Mouse (Mus musculus) forebrain, postnatal 0 days (tissue): ENCODE measurements around the gene Syde2. TPM values are rescaled to one million over a fixed set of nuclear protein-coding genes. Genes with fewer than 3 reads are reported as not detected.

Experiments used
- ATAC-seq: fragments of 200-750 bp; cut with Nextera tagmentation; 2 replicates; pipeline ENCODE4 v1.8.0; 2017; ENCODE audit warnings: mild to moderate bottlenecking, moderate library complexity
- DNase-seq: peaks from one replicate; pipeline ENCODE4 v3.0.0-alpha.2; 2015
- H3K27ac ChIP-seq: fragments of 300-500 bp; sonication (generic); 2 replicates; pipeline ENCODE4 v1.5.1; 2014; ENCODE audit warnings: low read depth, mild to moderate bottlenecking, antibody characterized with exemption, low read length, moderate library complexity, mixed read lengths
- H3K27me3 ChIP-seq: fragments of 300-500 bp; sonication (generic); 2 replicates; pipeline ENCODE4 v1.6.1; 2014; ENCODE audit warnings: mild to moderate bottlenecking, low read length, mixed read lengths; ENCODE audit not compliant: insufficient read depth
- H3K36me3 ChIP-seq: fragments of 300-500 bp; sonication (generic); 2 replicates; pipeline ENCODE4 v1.6.1; 2014; ENCODE audit warnings: mild to moderate bottlenecking, moderate library complexity; ENCODE audit not compliant: insufficient read depth
- H3K4me1 ChIP-seq: fragments of 300-500 bp; sonication (generic); 2 replicates; pipeline ENCODE4 v1.6.1; 2014; ENCODE audit warnings: antibody characterized with exemption; ENCODE audit not compliant: insufficient read depth
- H3K4me2 ChIP-seq: fragments of 300-500 bp; sonication (generic); 2 replicates; pipeline ENCODE4 v1.6.1; 2014; ENCODE audit warnings: low read depth, mild to moderate bottlenecking, moderate library complexity
- H3K4me3 ChIP-seq: fragments of 300-500 bp; sonication (generic); 2 replicates; pipeline ENCODE4 v1.5.1; 2014; ENCODE audit warnings: low read depth, low read length, mixed read lengths
- H3K9ac ChIP-seq: fragments of 300-500 bp; sonication (generic); 2 replicates; pipeline ENCODE4 v1.6.1; 2014; ENCODE audit warnings: mild to moderate bottlenecking
- H3K9me3 ChIP-seq: fragments of 300-500 bp; sonication (generic); 2 replicates; pipeline ENCODE4 v1.6.1; 2016; ENCODE audit warnings: low read length
- CTCF ChIP-seq: sonication (generic); IDR thresholded peaks from 2 replicates; pipeline ENCODE4 v1.5.1; 2016; ENCODE audit warnings: antibody characterized with exemption, control low read depth, low read depth
- WGBS: fragments of 180-500 bp; shearing (Covaris S2); extraction: QIAGEN DNeasy Blood & Tissue Kit; methylation state at CpG from one replicate; pipeline ENCODE4 v1.1.7; 2014; 5-methylcytosine and 5-hydroxymethylcytosine counted together
- polyA plus RNA-seq: library from polyadenylated mRNA; unstranded; fragments of >200 nt; fragmentation: Nextera tagmentation; extraction: Ambion mirVana; gene quantifications from 2 replicates; pipeline ENCODE4 v1.2.1, GENCODE M21; 2015
- total RNA-seq: library from RNA; depleted of rRNA; stranded (reverse); fragments of >200 nt; gene quantifications from 2 replicates; pipeline ENCODE4 v1.2.3, GENCODE M21; 2014; rRNA removed

Gene Syde2
- total and polyA plus RNA-seq, 2 experiments from 2014 or later: 0.34 to 5.1 TPM

- no peak for ATAC-seq
- H3K27me3 ChIP-seq: no peaks in the 10 kb centered on the region
- H3K4me1 ChIP-seq: no peaks in the 10 kb centered on the region
- no peak for TF ChIP-seq CTCF
- no peak overlapping the region for H3K4me2 ChIP-seq
- no peak overlapping the region for H3K27ac ChIP-seq
- no peaks in the 10 kb centered on the region for H3K9me3 ChIP-seq
- DNase-seq: no peak
- H3K9ac ChIP-seq: no peak overlapping the region
- 85% methylated on average over 7 of the region's 7 CpGs for WGBS
- no peak overlapping the region for H3K4me3 ChIP-seq
- no peaks in the 10 kb centered on the region for H3K36me3 ChIP-seq
Observed at GRCm38 (mm10) chr3:146057131-146057530, 69.5 kb downstream of the Syde2 start.

- no peaks in the 10 kb centered on the region for H3K9me3 ChIP-seq
- H3K27ac ChIP-seq: no peak overlapping the region
- ATAC-seq: 0 out of 2 replicates have a peak, but pooled peaks have one; percentile 47
- no peak overlapping the region for H3K9ac ChIP-seq
- no peak overlapping the region for H3K4me3 ChIP-seq
- no peaks in the 10 kb centered on the region for H3K27me3 ChIP-seq
- H3K4me2 ChIP-seq: no peak overlapping the region
- no peaks in the 10 kb centered on the region for H3K36me3 ChIP-seq
- peak; percentile 64 for TF ChIP-seq CTCF
- DNase-seq: peak; percentile 40
- WGBS: 11% methylated on average over 4 of the region's 4 CpGs
- H3K4me1 ChIP-seq: no peaks in the 10 kb centered on the region
Observed at GRCm38 (mm10) chr3:146058263-146058662, 70.6 kb downstream of the Syde2 start.

GRCm38 (mm10) chr3:146059356-146059926 is 71.8 kb downstream of the Syde2 start:
- H3K27me3 ChIP-seq: no peaks in the 10 kb centered on the region
- no peak for ATAC-seq
- no peak for DNase-seq
- no peak overlapping the region for H3K4me3 ChIP-seq
- H3K27ac ChIP-seq: no peak overlapping the region
- no peaks in the 10 kb centered on the region for H3K4me1 ChIP-seq
- no peak overlapping the region for H3K9ac ChIP-seq
- no peak overlapping the region for H3K4me2 ChIP-seq
- H3K36me3 ChIP-seq: no peaks in the 10 kb centered on the region
- TF ChIP-seq CTCF: no peak
- no peaks in the 10 kb centered on the region for H3K9me3 ChIP-seq
- WGBS: 82% methylated on average over 15 of the region's 15 CpGs

- H3K27me3 ChIP-seq: no peaks in the 10 kb centered on the region
- ATAC-seq (no peak), DNase-seq (no peak)
- H3K4me1 ChIP-seq: no peaks in the 10 kb centered on the region
- H3K9me3 ChIP-seq: no peaks in the 10 kb centered on the region
- no peak overlapping the region for H3K9ac ChIP-seq
- no peaks in the 10 kb centered on the region for H3K36me3 ChIP-seq
- WGBS: 89% methylated on average over 11 of the region's 11 CpGs
- no peak overlapping the region for H3K27ac ChIP-seq
- no peak for TF ChIP-seq CTCF
- H3K4me3 ChIP-seq: no peak overlapping the region
- H3K4me2 ChIP-seq: no peak overlapping the region
Observed at GRCm38 (mm10) chr3:146063146-146063545, 75.5 kb downstream of the Syde2 start.

GRCm38 (mm10) chr3:146069276-146069675 is 81.6 kb downstream of the Syde2 start:
- TF ChIP-seq CTCF: no peak
- Histone ChIP-seq H3K27ac (no peak overlapping the region), H3K36me3 (no peaks in the 10 kb centered on the region), H3K27me3 (no peaks in the 10 kb centered on the region), H3K4me1 (no peaks in the 10 kb centered on the region), H3K9ac (no peak overlapping the region), H3K9me3 (no peaks in the 10 kb centered on the region), H3K4me3 (no peak overlapping the region), H3K4me2 (no peak overlapping the region)
- DNase-seq: no peak
- 54% methylated on average over 4 of the region's 4 CpGs for WGBS
- no peak for ATAC-seq

Other genes starting within 250 kb of the Syde2 start
- 112 and 147 TPM in 2 replicates for gene Ddah1, start 229.2 kb upstream of the Syde2 start, total RNA-seq
- 168 and 206 TPM in 2 replicates for gene Ddah1, start 229.2 kb upstream of the Syde2 start, polyA plus RNA-seq
- gene Bcl10, start 65.1 kb upstream of the Syde2 start, total RNA-seq: 30.5 and 33.2 TPM in 2 replicates
- 34.4 and 38.1 TPM in 2 replicates for gene Bcl10, start 65.1 kb upstream of the Syde2 start, polyA plus RNA-seq
- 57.5 and 71.2 TPM in 2 replicates for gene 2410004B18Rik, start 49.9 kb upstream of the Syde2 start, total RNA-seq
- 96.4 and 97.3 TPM in 2 replicates for gene 2410004B18Rik, start 49.9 kb upstream of the Syde2 start, polyA plus RNA-seq
- gene Wdr63, start 120.3 kb downstream of the Syde2 start, total RNA-seq: 0.69 and 2.1 TPM in 2 replicates
- 1.2 and 1.7 TPM in 2 replicates for gene Wdr63, start 120.3 kb downstream of the Syde2 start, polyA plus RNA-seq
- gene Mcoln3, start 129.6 kb downstream of the Syde2 start, total RNA-seq: 0.62 and 2.5 TPM in 2 replicates
- gene Mcoln3, start 129.6 kb downstream of the Syde2 start, polyA plus RNA-seq: 0.20 and 0.30 TPM in 2 replicates
- gene Mcoln2, start 162.0 kb downstream of the Syde2 start, total RNA-seq: 0.14 and 1.6 TPM in 2 replicates
- gene Mcoln2, start 162.0 kb downstream of the Syde2 start, polyA plus RNA-seq: 0.12 and 0.48 TPM in 2 replicates
- 0.43 and 0.69 TPM in 2 replicates for gene Lpar3, start 233.1 kb downstream of the Syde2 start, total RNA-seq
- 0.78 and 0.92 TPM in 2 replicates for gene Lpar3, start 233.1 kb downstream of the Syde2 start, polyA plus RNA-seq